Mouse (Mus musculus) stomach, embryonic 15.5 days (tissue): ENCODE data around the gene Dnajb1. TPM values are rescaled to one million over a fixed set of nuclear protein-coding genes. Genes with fewer than 3 reads are reported as not detected.

Experiments
- ATAC-seq: fragments of 200-750 bp; cut with Nextera tagmentation; 2 replicates; pipeline ENCODE4 v1.8.0; 2017; ENCODE audit warnings: low read depth, moderate number of reproducible peaks, moderate TSS enrichment; ENCODE audit not compliant: insufficient read depth, low FRiP score
- H3K27ac ChIP-seq: fragments of 300-500 bp; sonication (generic); 2 replicates; pipeline ENCODE4 v1.5.1; 2015; ENCODE audit warnings: mild to moderate bottlenecking, inconsistent platforms
- H3K27me3 ChIP-seq: fragments of 300-500 bp; sonication (generic); replicated peaks from 2 replicates; pipeline ENCODE4 v1.6.1; 2015; ENCODE audit warnings: inconsistent platforms
- H3K36me3 ChIP-seq: fragments of 300-500 bp; sonication (generic); 2 replicates; pipeline ENCODE4 v1.6.1; 2015; ENCODE audit warnings: inconsistent platforms
- H3K4me1 ChIP-seq: fragments of 300-500 bp; sonication (generic); 2 replicates; pipeline ENCODE4 v1.6.1; 2015; ENCODE audit warnings: inconsistent platforms
- H3K4me2 ChIP-seq: fragments of 300-500 bp; sonication (generic); 2 replicates; pipeline ENCODE4 v1.6.1; 2015; ENCODE audit warnings: mild to moderate bottlenecking, inconsistent platforms
- H3K4me3 ChIP-seq: fragments of 300-500 bp; sonication (generic); replicated peaks from 2 replicates; pipeline ENCODE4 v1.5.1; 2015; ENCODE audit warnings: inconsistent platforms
- H3K9ac ChIP-seq: fragments of 300-500 bp; sonication (generic); 2 replicates; pipeline ENCODE4 v1.6.1; 2015; ENCODE audit warnings: inconsistent platforms
- H3K9me3 ChIP-seq: fragments of 300-500 bp; sonication (generic); 2 replicates; pipeline ENCODE4 v1.6.1; 2016; ENCODE audit warnings: inconsistent platforms
- WGBS: fragments of 180-500 bp; shearing (Covaris S2); methylation state at CpG from one replicate; pipeline ENCODE4 v1.1.7; 2015; 5-methylcytosine and 5-hydroxymethylcytosine counted together
- polyA plus RNA-seq: library from polyadenylated mRNA; unstranded; fragments of >200 nt; fragmentation: Nextera tagmentation; extraction: Ambion mirVana; gene quantifications from 2 replicates; pipeline ENCODE4 v1.2.1, GENCODE M21; 2015

The Dnajb1 gene
- polyA plus RNA-seq, 1 experiment from 2014 or later, result 62.6 TPM

DNA sequence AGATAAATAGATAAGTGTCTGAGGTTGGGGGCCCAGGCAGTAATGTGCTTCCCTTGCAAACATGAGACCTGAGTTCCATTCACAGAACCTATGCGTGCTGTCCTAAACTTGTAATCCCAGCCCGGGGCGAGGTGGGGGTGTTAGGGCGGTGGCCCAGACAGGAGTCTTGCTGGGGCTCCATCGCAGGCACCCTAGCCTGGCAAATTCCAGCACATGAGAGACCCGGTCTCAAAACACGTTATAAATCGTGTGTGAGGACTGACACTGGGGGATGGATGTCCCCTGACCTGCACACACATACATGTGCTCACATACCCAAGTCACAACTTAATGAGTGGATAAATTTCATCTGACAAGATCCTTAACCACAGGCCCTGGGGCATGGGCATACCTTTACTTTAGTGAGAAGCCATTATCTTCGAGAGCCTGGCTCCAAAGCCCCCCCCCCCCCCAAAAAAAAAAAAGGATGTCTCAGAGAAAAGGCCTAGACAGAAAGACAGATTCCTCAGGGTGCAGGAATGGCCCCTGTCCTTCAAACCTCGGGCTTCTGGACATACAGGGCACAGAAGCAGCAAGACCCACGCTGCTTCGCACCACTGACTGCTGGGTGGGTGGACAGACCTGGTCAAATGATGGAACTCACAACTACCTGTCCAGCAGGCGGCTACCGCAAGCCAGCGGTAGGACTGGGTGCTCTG lies 13.8 kb downstream of the Dnajb1 start:
- H3K9ac ChIP-seq, result peak overlapping the region; percentile 26; the same call in 1 of the 2 replicates
- H3K27me3 ChIP-seq, result no peaks in the 10 kb centered on the region
- H3K4me3 ChIP-seq, result peak overlapping the region; percentile 38
- no peaks in the 10 kb centered on the region for H3K9me3 ChIP-seq
- no peak for ATAC-seq
- no peak overlapping the region for H3K27ac ChIP-seq
- peaks cover 3% of the 10 kb centered on the region; the same call in 1 of the 2 replicates for H3K4me1 ChIP-seq
- H3K4me2 ChIP-seq, result peak overlapping the region; percentile 88
- 52% methylated on average over 15 of the region's 15 CpGs for WGBS
- no peaks in the 10 kb centered on the region for H3K36me3 ChIP-seq

GRCm38 (mm10) chr8:83622389-83622989 lies 14.5 kb downstream of the Dnajb1 start:
- H3K9me3 ChIP-seq, result no peaks in the 10 kb centered on the region
- H3K4me3 ChIP-seq, result peak overlapping the region; percentile 38
- H3K27me3 ChIP-seq, result no peaks in the 10 kb centered on the region
- H3K4me2 ChIP-seq, result peak overlapping the region; percentile 88
- H3K9ac ChIP-seq, result peak overlapping the region; percentile 26; the same call in 1 of the 2 replicates
- no peaks in the 10 kb centered on the region for H3K36me3 ChIP-seq
- H3K4me1 ChIP-seq, result peaks cover 3% of the 10 kb centered on the region; the same call in 1 of the 2 replicates
- 7% methylated on average over 23 of the region's 23 CpGs for WGBS
- no peak overlapping the region for H3K27ac ChIP-seq
- ATAC-seq, result peak; percentile 85

GRCm38 (mm10) chr8:83623549-83623948 lies 15.6 kb downstream of the Dnajb1 start:
- no peak overlapping the region for H3K27ac ChIP-seq
- no peaks in the 10 kb centered on the region for H3K9me3 ChIP-seq
- no peak overlapping the region for H3K9ac ChIP-seq
- peaks cover 3% of the 10 kb centered on the region; the same call in 1 of the 2 replicates for H3K4me1 ChIP-seq
- no peak for ATAC-seq
- WGBS, result 84% methylated on average over 7 of the region's 7 CpGs
- no peak overlapping the region for H3K4me3 ChIP-seq
- no peaks in the 10 kb centered on the region for H3K27me3 ChIP-seq
- no peaks in the 10 kb centered on the region for H3K36me3 ChIP-seq
- no peak overlapping the region for H3K4me2 ChIP-seq

DNA sequence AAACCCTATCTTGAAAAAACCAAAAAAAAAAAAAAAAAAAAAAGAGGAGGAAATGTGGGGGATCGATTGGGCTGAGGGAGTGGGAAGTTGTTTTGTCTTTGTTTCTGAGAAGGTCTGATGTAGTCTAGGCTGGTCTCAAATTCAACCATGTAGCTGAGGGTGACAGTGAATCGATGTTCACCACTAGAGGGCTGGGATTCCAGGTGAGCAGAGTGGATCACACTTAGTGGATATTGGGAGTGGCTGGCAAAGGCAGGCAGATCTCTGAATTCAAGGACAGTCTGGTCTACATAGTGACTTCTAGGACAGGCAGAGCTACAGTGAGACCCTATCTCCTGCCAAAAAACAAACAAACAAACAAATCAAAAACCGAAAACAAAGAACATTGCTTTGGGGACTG lies 16.7 kb downstream of the Dnajb1 start:
- Histone ChIP-seq H3K27me3 (no peaks in the 10 kb centered on the region), H3K9ac (no peak overlapping the region), H3K4me1 (peaks cover 3% of the 10 kb centered on the region; the same call in 1 of the 2 replicates), H3K4me3 (no peak overlapping the region), H3K27ac (no peak overlapping the region), H3K36me3 (no peaks in the 10 kb centered on the region), H3K4me2 (no peak overlapping the region), H3K9me3 (no peaks in the 10 kb centered on the region)
- ATAC-seq, result no peak
- 41% methylated on average over 3 of the region's 3 CpGs for WGBS

DNA sequence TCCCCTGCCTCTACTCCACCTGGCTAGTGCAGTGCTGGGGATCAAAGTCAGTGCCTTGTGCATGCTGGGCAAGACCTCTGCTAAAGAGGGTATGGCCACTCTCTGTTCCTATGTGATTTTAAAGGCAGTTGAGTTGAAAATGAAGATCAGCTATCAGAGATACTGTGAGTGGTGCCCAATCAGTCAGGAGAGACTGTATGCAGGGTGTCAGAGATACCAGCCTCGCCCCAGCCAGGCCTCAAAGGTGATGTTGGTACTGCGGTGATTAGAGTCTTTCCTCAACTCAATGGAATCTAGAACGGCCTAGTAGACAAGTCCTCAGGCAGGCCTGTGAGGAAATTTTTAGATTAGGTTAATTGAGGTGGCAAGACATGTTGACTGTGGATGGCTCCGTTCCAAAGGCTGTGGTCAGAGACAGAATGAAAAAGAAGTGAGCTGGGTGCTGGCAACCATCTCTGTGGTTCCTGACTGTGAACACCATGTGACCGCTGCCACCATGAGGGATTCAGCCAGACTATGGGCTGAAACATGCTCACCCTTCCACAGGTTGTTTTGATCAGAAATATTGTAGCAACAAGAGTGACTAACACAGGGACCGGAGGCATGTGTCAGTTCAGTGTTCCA lies 17.8 kb downstream of the Dnajb1 start:
- H3K9ac ChIP-seq, result no peak overlapping the region
- no peaks in the 10 kb centered on the region for H3K36me3 ChIP-seq
- no peaks in the 10 kb centered on the region for H3K9me3 ChIP-seq
- no peak overlapping the region for H3K4me2 ChIP-seq
- H3K4me3 ChIP-seq, result no peak overlapping the region
- no peaks in the 10 kb centered on the region for H3K27me3 ChIP-seq
- ATAC-seq, result peak; percentile 30; the same call in 1 of the 2 replicates
- H3K27ac ChIP-seq, result no peak overlapping the region
- H3K4me1 ChIP-seq, result peaks cover 3% of the 10 kb centered on the region; the same call in 1 of the 2 replicates
- WGBS, result 82% methylated on average over 6 of the region's 6 CpGs

DNA sequence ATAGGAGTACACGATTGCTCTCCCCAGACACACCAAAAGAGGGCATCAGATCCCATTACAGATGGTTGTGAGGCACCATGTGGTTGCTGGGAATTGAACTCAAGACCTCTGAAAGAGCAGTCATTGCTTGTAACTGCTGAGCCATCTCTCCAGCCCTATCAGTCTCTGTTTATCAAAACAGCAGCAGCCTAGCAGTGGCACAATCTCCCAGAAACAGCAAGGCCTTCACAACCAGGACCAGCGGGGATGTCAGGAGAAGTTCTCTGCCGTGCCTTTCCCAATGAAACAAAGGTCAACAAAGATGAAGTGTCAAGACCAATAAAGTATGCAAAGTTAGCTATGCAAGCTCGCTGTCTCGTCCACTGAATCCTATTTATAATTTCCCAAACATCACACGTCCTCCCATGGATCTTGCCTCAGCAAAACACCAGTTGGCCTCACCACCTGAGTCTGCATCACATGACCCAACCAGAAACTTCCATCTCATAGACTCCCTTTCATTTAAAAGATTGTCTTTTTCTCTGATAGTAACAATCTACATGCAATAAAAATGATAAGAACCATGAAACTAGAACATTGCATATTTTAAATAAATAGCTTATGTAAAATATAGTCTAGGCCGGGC lies 24.2 kb downstream of the Dnajb1 start:
- no peaks in the 10 kb centered on the region for H3K27me3 ChIP-seq
- H3K27ac ChIP-seq, result no peak overlapping the region
- no peak overlapping the region for H3K4me2 ChIP-seq
- H3K9ac ChIP-seq, result no peak overlapping the region
- H3K4me3 ChIP-seq, result no peak overlapping the region
- WGBS, result 77% methylated on average over 7 of the region's 7 CpGs
- H3K36me3 ChIP-seq, result no peaks in the 10 kb centered on the region
- no peaks in the 10 kb centered on the region for H3K4me1 ChIP-seq
- no peak for ATAC-seq
- no peaks in the 10 kb centered on the region for H3K9me3 ChIP-seq

DNA sequence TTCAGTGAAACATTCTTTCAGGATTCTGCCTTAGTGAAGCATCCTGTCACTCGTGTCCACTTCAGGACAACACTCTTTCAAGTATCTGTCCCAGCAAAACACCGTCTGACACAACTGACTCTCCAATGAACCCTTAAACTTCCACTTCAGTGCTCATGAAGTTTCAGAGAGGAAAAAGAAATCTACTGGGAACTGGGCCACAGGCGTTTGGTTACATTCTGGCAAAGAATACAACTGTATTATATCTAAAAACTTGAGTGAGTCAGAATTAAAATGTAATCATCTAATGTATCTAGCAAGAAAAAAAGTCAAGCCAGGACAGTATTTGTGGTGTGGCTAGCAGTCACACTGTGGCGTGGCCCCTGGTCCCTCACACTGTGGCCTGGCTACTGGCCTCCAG lies 30.9 kb downstream of the Dnajb1 start:
- Histone ChIP-seq H3K4me3 (no peak overlapping the region), H3K9me3 (no peaks in the 10 kb centered on the region), H3K4me2 (no peak overlapping the region), H3K9ac (no peak overlapping the region), H3K4me1 (no peaks in the 10 kb centered on the region), H3K36me3 (no peaks in the 10 kb centered on the region), H3K27ac (no peak overlapping the region), H3K27me3 (no peaks in the 10 kb centered on the region)
- no peak for ATAC-seq
- WGBS, result 70% methylated on average over 4 of the region's 4 CpGs

GRCm38 (mm10) chr8:83639649-83640048 lies 31.7 kb downstream of the Dnajb1 start:
- Histone ChIP-seq H3K27ac (no peak overlapping the region), H3K4me1 (no peaks in the 10 kb centered on the region), H3K9ac (no peak overlapping the region), H3K9me3 (no peaks in the 10 kb centered on the region), H3K4me3 (no peak overlapping the region), H3K4me2 (no peak overlapping the region), H3K27me3 (no peaks in the 10 kb centered on the region), H3K36me3 (no peaks in the 10 kb centered on the region)
- ATAC-seq, result no peak
- WGBS, result 56% methylated on average over 5 of the region's 5 CpGs

DNA sequence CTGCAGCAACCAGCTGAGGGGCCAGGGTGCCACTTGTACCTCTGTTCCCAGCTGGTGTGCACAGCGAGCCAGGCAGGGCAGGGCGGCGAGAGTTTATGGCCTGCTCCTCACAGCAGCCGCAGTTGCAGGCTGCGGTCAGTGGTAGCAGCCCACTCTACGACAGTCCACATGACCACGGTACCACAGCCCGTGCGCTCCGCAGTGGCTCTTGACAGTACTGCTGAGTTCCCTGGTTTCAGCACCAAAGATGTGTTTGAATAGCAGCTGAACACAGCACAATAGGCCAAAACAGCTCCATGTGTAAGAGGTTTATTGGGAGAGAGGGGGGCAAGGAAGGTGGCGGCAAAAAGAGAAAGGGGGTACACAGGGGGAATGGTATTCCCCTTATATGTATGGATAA lies 39.5 kb downstream of the Dnajb1 start:
- Histone ChIP-seq H3K27me3 (no peaks in the 10 kb centered on the region), H3K36me3 (no peaks in the 10 kb centered on the region), H3K4me1 (peaks cover 3% of the 10 kb centered on the region; the same call in 1 of the 2 replicates), H3K9me3 (no peaks in the 10 kb centered on the region), H3K4me3 (no peak overlapping the region), H3K27ac (no peak overlapping the region), H3K4me2 (no peak overlapping the region), H3K9ac (no peak overlapping the region)
- ATAC-seq, result no peak
- WGBS, result 98% methylated on average over 11 of the region's 11 CpGs

GRCm38 (mm10) chr8:83648031-83648430 lies 40.0 kb downstream of the Dnajb1 start:
- no peak overlapping the region for H3K4me2 ChIP-seq
- no peaks in the 10 kb centered on the region for H3K27me3 ChIP-seq
- WGBS, result 93% methylated on average over 4 of the region's 4 CpGs
- no peak overlapping the region for H3K27ac ChIP-seq
- no peaks in the 10 kb centered on the region for H3K9me3 ChIP-seq
- no peak overlapping the region for H3K4me3 ChIP-seq
- H3K4me1 ChIP-seq, result peaks cover 3% of the 10 kb centered on the region; the same call in 1 of the 2 replicates
- no peak for ATAC-seq
- no peaks in the 10 kb centered on the region for H3K36me3 ChIP-seq
- no peak overlapping the region for H3K9ac ChIP-seq

DNA sequence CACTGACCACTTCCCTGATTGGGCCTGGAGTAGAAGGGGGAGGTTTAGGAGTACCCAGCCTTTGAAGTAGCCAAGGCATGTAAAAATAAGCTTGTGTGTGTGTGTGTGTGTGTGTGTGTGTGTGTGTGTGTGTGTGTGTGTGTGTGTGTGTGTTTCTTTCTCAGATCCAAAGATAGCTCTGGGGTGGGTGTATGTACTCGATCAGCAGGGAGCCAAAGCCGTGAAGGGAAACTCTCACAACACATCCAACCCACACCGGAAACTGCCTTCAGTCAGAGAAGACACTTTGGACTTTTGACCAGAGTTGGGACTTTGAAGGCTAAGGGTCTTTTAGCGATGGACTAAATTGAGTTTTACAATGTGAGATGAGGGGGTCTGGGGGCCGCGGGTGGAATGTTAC lies 41.7 kb downstream of the Dnajb1 start:
- no peak overlapping the region for H3K4me2 ChIP-seq
- no peak overlapping the region for H3K4me3 ChIP-seq
- no peak for ATAC-seq
- H3K4me1 ChIP-seq, result peaks cover 13% of the 10 kb centered on the region
- no peak overlapping the region for H3K9ac ChIP-seq
- no peaks in the 10 kb centered on the region for H3K27me3 ChIP-seq
- 94% methylated on average over 6 of the region's 6 CpGs for WGBS
- H3K27ac ChIP-seq, result no peak overlapping the region
- H3K9me3 ChIP-seq, result no peaks in the 10 kb centered on the region
- no peaks in the 10 kb centered on the region for H3K36me3 ChIP-seq
